Mouse (Mus musculus): ENCODE data around the gene Isoc2a. TPM values are rescaled to one million over a fixed set of nuclear protein-coding genes. Genes with fewer than 3 reads are reported as not detected.
A peak's percentile ranks its signal among the peaks of the same experiment; 100 is the strongest.

Isoc2a gene
- total RNA-seq, 1 experiment from 2014 or later = 6.5 TPM

- no peak for ATAC-seq (replicated peaks; ENCODE audit: low read depth, poor library complexity, severe bottlenecking)
These were observed 56.1 kb downstream of the Isoc2a start for GRCm38 (mm10) chr7:4933103-4933502.

- no peak for ATAC-seq (replicated peaks; ENCODE audit: low read depth, poor library complexity, severe bottlenecking)
These were observed 57.4 kb downstream of the Isoc2a start for GRCm38 (mm10) chr7:4934160-4934914.

GRCm38 (mm10) chr7:4936832-4937231, 59.9 kb downstream of the Isoc2a start:
- ATAC-seq (replicated peaks; ENCODE audit: low read depth, poor library complexity, severe bottlenecking) = no peak

- ATAC-seq (replicated peaks; ENCODE audit: low read depth, poor library complexity, severe bottlenecking) = no peak
These were observed 60.4 kb downstream of the Isoc2a start for GRCm38 (mm10) chr7:4937392-4937791.

DNA sequence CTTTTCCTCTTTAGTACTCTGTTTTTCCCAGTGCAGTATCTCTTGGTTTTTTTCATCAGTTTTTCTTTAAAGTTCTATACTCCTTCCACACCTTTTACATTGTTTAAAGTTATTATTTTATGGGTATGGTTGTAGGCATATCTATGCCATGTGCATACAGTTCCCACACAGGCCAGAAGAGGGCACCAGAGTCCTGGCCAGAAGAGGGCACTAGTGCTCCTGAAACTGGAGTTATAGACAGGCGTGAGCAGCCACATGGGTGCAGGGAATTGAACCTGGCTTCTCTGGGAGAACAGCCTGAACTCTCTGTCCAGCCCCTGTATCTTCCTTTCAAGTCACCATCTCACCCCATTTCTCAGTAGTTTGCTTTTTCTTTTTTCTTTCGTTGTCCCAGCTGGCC, 61.5 kb downstream of the Isoc2a start:
- peak; percentile 65 for ATAC-seq (replicated peaks; ENCODE audit: low read depth, poor library complexity, severe bottlenecking)

DNA sequence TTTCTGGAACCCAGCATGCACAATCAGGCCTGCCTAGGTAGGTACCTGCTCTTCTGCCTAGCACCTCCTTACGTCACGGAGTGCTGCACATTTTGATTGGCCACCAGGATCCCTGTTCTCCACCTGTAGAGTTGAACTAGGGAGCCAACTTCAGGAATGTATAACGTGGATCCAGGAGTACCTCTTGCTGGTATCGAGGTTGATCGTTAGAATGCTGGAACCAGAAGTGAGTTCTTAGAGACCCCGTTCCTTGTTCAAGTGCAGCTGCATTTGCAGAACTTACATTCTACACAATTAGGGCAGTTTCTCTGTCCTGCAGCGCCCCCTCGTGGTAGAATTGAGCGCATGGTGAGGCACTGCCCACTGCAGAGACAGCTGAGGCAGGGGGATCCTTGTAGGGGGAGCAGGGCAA, 63.1 kb downstream of the Isoc2a start:
- ATAC-seq (replicated peaks; ENCODE audit: low read depth, poor library complexity, severe bottlenecking) = peak; percentile 62

DNA sequence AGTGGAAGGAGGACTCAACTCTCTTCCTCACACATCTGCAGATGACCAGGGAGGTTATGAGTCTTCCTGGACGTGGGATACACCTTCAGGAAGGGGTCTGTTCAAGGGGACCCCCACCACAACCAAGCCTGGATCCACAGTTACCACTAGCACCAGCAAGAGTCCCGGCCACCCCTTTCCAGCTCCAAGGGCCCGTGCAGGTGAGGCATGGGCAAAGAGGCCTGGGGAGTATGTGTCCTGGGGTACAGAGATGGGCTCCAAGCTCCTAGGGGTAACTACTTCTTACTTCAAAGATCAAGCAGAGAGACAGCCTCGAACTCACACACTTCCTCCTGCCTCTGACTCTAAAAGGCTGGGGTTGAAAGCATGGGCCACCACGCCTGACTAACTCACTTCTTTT, 65.7 kb downstream of the Isoc2a start:
- no peak for ATAC-seq (replicated peaks; ENCODE audit: low read depth, poor library complexity, severe bottlenecking)

GRCm38 (mm10) chr7:4943223-4943815, 66.4 kb downstream of the Isoc2a start:
- ATAC-seq (replicated peaks; ENCODE audit: low read depth, poor library complexity, severe bottlenecking) = peak; percentile 92

Other genes starting within 250 kb of the Isoc2a start
- gene Tmem86b, start 245.7 kb upstream of the Isoc2a start, total RNA-seq (2017) = 8.6 and 18.7 TPM in 2 replicates
- 142 and 149 TPM in 2 replicates for gene Ppp6r1, start 218.1 kb upstream of the Isoc2a start, total RNA-seq (2017)
- 28.6 and 43.6 TPM in 2 replicates for gene Hspbp1, start 192.1 kb upstream of the Isoc2a start, total RNA-seq (2017)
- gene Brsk1, start 186.5 kb upstream of the Isoc2a start, total RNA-seq (2017) = not detected in 2 replicates
- gene Tmem150b, start 151.9 kb upstream of the Isoc2a start, total RNA-seq (2017) = 6.6 and 8.3 TPM in 2 replicates
- 33.0 and 37.9 TPM in 2 replicates for gene Kmt5c, start 137.0 kb upstream of the Isoc2a start, total RNA-seq (2017)
- 63.5 and 74.7 TPM in 2 replicates for gene Cox6b2, start 124.1 kb upstream of the Isoc2a start, total RNA-seq (2017)
- not detected in 2 replicates for gene Fam71e2, start 105.9 kb upstream of the Isoc2a start, total RNA-seq (2017)
- 0.59 TPM in 1 of 2 replicates, not detected in the other for gene Il11, start 94.3 kb upstream of the Isoc2a start, total RNA-seq (2017)
- gene Tmem190, start 94.2 kb upstream of the Isoc2a start, total RNA-seq (2017) = not detected in 2 replicates
- 7.0 and 8.4 TPM in 2 replicates for gene Tmem238, start 87.5 kb upstream of the Isoc2a start, total RNA-seq (2017)
- gene Rpl28, start 84.3 kb upstream of the Isoc2a start, total RNA-seq (2017) = 690 and 777 TPM in 2 replicates
- 190 and 203 TPM in 2 replicates for gene Ube2s, start 64.6 kb upstream of the Isoc2a start, total RNA-seq (2017)
- gene Shisa7, start 32.5 kb upstream of the Isoc2a start, total RNA-seq (2017) = 0.05 TPM in 2 replicates
- 8.0 and 70.9 TPM in 2 replicates for gene Isoc2b, start 6.9 kb upstream of the Isoc2a start, total RNA-seq (2017)
- gene Gm36210, start 29.4 kb downstream of the Isoc2a start, total RNA-seq (2017) = not detected in 2 replicates
- gene Zfp628, start 38.1 kb downstream of the Isoc2a start, total RNA-seq (2017) = 2.4 and 3.2 TPM in 2 replicates
- 0.32 TPM in 1 of 2 replicates, not detected in the other for gene Nat14, start 44.9 kb downstream of the Isoc2a start, total RNA-seq (2017)
- not detected in 2 replicates for gene Ssc5d, start 48.6 kb downstream of the Isoc2a start, total RNA-seq (2017)
- not detected in 2 replicates for gene Sbk2, start 87.3 kb downstream of the Isoc2a start, total RNA-seq (2017)
- gene Sbk3, start 94.0 kb downstream of the Isoc2a start, total RNA-seq (2017) = 0.19 TPM in 1 of 2 replicates, not detected in the other
- gene Zfp579, start 119.0 kb downstream of the Isoc2a start, total RNA-seq (2017) = 4.1 and 8.3 TPM in 2 replicates
- 2.2 and 7.4 TPM in 2 replicates for gene Zfp524, start 137.3 kb downstream of the Isoc2a start, total RNA-seq (2017)
- gene Fiz1, start 137.5 kb downstream of the Isoc2a start, total RNA-seq (2017) = 20.0 and 21.1 TPM in 2 replicates
- gene Gm44973, start 138.3 kb downstream of the Isoc2a start, total RNA-seq (2017) = not detected in 2 replicates
- gene Zfp865, start 143.2 kb downstream of the Isoc2a start, total RNA-seq (2017) = 9.5 and 14.3 TPM in 2 replicates
- 0.14 and 1.1 TPM in 2 replicates for gene Ccdc106, start 143.4 kb downstream of the Isoc2a start, total RNA-seq (2017)
- gene 4632433K11Rik, start 157.0 kb downstream of the Isoc2a start, total RNA-seq (2017) = 2.5 TPM in 1 of 2 replicates, not detected in the other
- 2.7 and 2.9 TPM in 2 replicates for gene Zfp784, start 161.3 kb downstream of the Isoc2a start, total RNA-seq (2017)
- gene Zfp580, start 174.4 kb downstream of the Isoc2a start, total RNA-seq (2017) = 1.8 and 3.6 TPM in 2 replicates
- 220 and 260 TPM in 2 replicates for gene U2af2, start 185.0 kb downstream of the Isoc2a start, total RNA-seq (2017)
- 42.9 and 53.0 TPM in 2 replicates for gene Epn1, start 203.1 kb downstream of the Isoc2a start, total RNA-seq (2017)
- gene Rfpl4, start 239.8 kb downstream of the Isoc2a start, total RNA-seq (2017) = not detected in 2 replicates
- gene Rasl2-9, start 248.8 kb downstream of the Isoc2a start, total RNA-seq (2017) = not detected in 2 replicates